Comparison of ENCODE assay signal across 32 mouse cellular contexts in genomic region chr2:32769327-32770085, GRCm38 (mm10). TPM values are rescaled to one million over a fixed set of nuclear protein-coding genes. Genes with fewer than 3 reads are reported as not detected.
A peak's percentile ranks its signal among the peaks of the same experiment; 100 is the strongest.
DNase-seq lines count a peak whose midpoint lies in the region; ATAC-seq and TF ChIP-seq lines count a peak whose summit lies in the region.
"Had no signal": no experiment of that assay in that cellular context is flagged by ENCODE, and none has a peak within 500 bp of the region (broad histone marks: within the 10 kb centered on the region; RNA-seq: fewer than 3 reads in every experiment).

No protein-coding gene starts in this region.

- no peak for ATAC-seq in forebrain, postnatal 0 days
- no peak for ATAC-seq in liver, embryonic 12.5 days
- no peak for ATAC-seq in liver, postnatal 0 days
- ATAC-seq: forebrain, embryonic 14.5 days; inflammation-experienced regulatory T-cells, adult 6 months had no signal

- WGBS in forebrain, embryonic 10.5 days, result 71% methylated on average over 5 of the region's 5 CpGs
- WGBS in forebrain, postnatal 0 days, result 62% methylated on average over 5 of the region's 5 CpGs
- 79% methylated on average over 5 of the region's 5 CpGs for WGBS in liver, embryonic 12.5 days (ENCODE audit: insufficient replicate concordance)
- 84% methylated on average over 5 of the region's 5 CpGs for WGBS in liver, postnatal 0 days (ENCODE audit: insufficient replicate concordance)
- WGBS in limb, embryonic 10.5 days, result 89% methylated on average over 5 of the region's 5 CpGs

- TF ChIP-seq EP300 in liver, postnatal 0 days (IDR thresholded peaks at IDR 0.05; ENCODE audit: low read depth), result no peak

- peak; percentile 82 to 84 for DNase-seq in cerebellum, postnatal 10 days
- DNase-seq in cerebellum, adult 9-11 months, result no peak
- DNase-seq in forebrain, embryonic 10.5 days (ENCODE audit: extremely low spot score, low spot score), result no peak
- DNase-seq in forebrain, postnatal 0 days, result no peak
- DNase-seq in liver, postnatal 0 days, result no peak
- DNase-seq in NIH3T3 (ENCODE audit: low read depth), result peak; percentile 27
- DNase-seq in limb, embryonic 10.5 days (ENCODE audit: low spot score), result no peak
- DNase-seq: adrenal gland, postnatal 10 days; gastrocnemius, postnatal 25 days; heart, adult 11 months; layer of hippocampus, adult 9-11 months; right cerebral cortex, postnatal 25 days; spleen, adult 18-20 months; thymus, adult 18-20 months had no signal

- H3K4me1 ChIP-seq in forebrain, embryonic 10.5 days, result peaks cover 41% of the 10 kb centered on the region
- no peaks in the 10 kb centered on the region for H3K4me1 ChIP-seq in forebrain, postnatal 0 days (ENCODE audit: insufficient read depth)
- peaks cover 56% of the 10 kb centered on the region for H3K4me1 ChIP-seq in liver, embryonic 12.5 days
- H3K4me1 ChIP-seq in liver, postnatal 0 days (ENCODE audit: insufficient read depth), result peaks cover 5% of the 10 kb centered on the region
- H3K4me1 ChIP-seq in limb, embryonic 10.5 days, result peaks cover 16% of the 10 kb centered on the region

- TF ChIP-seq CTCF in forebrain, postnatal 0 days (IDR thresholded peaks at IDR 0.05; ENCODE audit: low read depth), result no peak
- TF ChIP-seq CTCF in liver, postnatal 0 days (IDR thresholded peaks at IDR 0.05; ENCODE audit: low read depth), result no peak

- H3K36me3 ChIP-seq in forebrain, embryonic 10.5 days (replicated peaks), result no peaks in the 10 kb centered on the region
- no peaks in the 10 kb centered on the region for H3K36me3 ChIP-seq in forebrain, postnatal 0 days (ENCODE audit: insufficient read depth)
- H3K36me3 ChIP-seq in liver, embryonic 12.5 days, result 0 out of 2 replicates have a peak, but pooled peaks cover 2% of the 10 kb centered on the region
- no peaks in the 10 kb centered on the region for H3K36me3 ChIP-seq in liver, postnatal 0 days (replicated peaks; ENCODE audit: insufficient read depth, low read length)
- H3K36me3 ChIP-seq in limb, embryonic 10.5 days, result no peaks in the 10 kb centered on the region
- H3K36me3 ChIP-seq: heart, embryonic 10.5 days; heart, embryonic 15.5 days; hindbrain, embryonic 13.5 days; limb, embryonic 13.5 days; liver, embryonic 15.5 days; lung, embryonic 15.5 days had no signal

- H3K27ac ChIP-seq in forebrain, embryonic 10.5 days, result peak overlapping the region; percentile 40; the same call in 1 of the 2 replicates
- H3K27ac ChIP-seq in forebrain, postnatal 0 days (ENCODE audit: low read depth, low read length), result no peak overlapping the region
- peak overlapping the region; percentile 73; the same call in 1 of the 2 replicates for H3K27ac ChIP-seq in liver, embryonic 12.5 days
- no peak overlapping the region for H3K27ac ChIP-seq in liver, postnatal 0 days (ENCODE audit: low read depth)
- H3K27ac ChIP-seq in limb, embryonic 10.5 days, result no peak overlapping the region
- H3K27ac ChIP-seq: heart, embryonic 10.5 days; heart, embryonic 15.5 days; hindbrain, embryonic 13.5 days; limb, embryonic 13.5 days; liver, embryonic 15.5 days; lung, embryonic 15.5 days had no signal

- no peaks in the 10 kb centered on the region for H3K9me3 ChIP-seq in forebrain, embryonic 10.5 days
- no peaks in the 10 kb centered on the region for H3K9me3 ChIP-seq in forebrain, postnatal 0 days (ENCODE audit: low read length)
- no peaks in the 10 kb centered on the region for H3K9me3 ChIP-seq in liver, embryonic 12.5 days (replicated peaks)
- no peaks in the 10 kb centered on the region for H3K9me3 ChIP-seq in liver, postnatal 0 days (ENCODE audit: low read length)
- H3K9me3 ChIP-seq in limb, embryonic 10.5 days (replicated peaks), result no peaks in the 10 kb centered on the region
- H3K9me3 ChIP-seq: heart, embryonic 10.5 days; heart, embryonic 15.5 days; hindbrain, embryonic 13.5 days; limb, embryonic 13.5 days; liver, embryonic 15.5 days; lung, embryonic 15.5 days had no signal

- no peak overlapping the region for H3K4me3 ChIP-seq in forebrain, embryonic 10.5 days
- H3K4me3 ChIP-seq in forebrain, postnatal 0 days (ENCODE audit: low read depth, low read length), result no peak overlapping the region
- no peak overlapping the region for H3K4me3 ChIP-seq in liver, embryonic 12.5 days
- H3K4me3 ChIP-seq in liver, postnatal 0 days (ENCODE audit: low read depth, low read length), result no peak overlapping the region
- H3K4me3 ChIP-seq in limb, embryonic 10.5 days, result no peak overlapping the region
- H3K4me3 ChIP-seq: heart, embryonic 10.5 days; heart, embryonic 15.5 days; hindbrain, embryonic 13.5 days; limb, embryonic 13.5 days; liver, embryonic 15.5 days; lung, embryonic 15.5 days had no signal

- no peak overlapping the region for H3K9ac ChIP-seq in forebrain, postnatal 0 days
- no peak overlapping the region for H3K9ac ChIP-seq in liver, embryonic 12.5 days
- H3K9ac ChIP-seq in liver, postnatal 0 days (replicated peaks), result no peak overlapping the region
- H3K9ac ChIP-seq: heart, embryonic 15.5 days; hindbrain, embryonic 13.5 days; limb, embryonic 13.5 days; liver, embryonic 15.5 days; lung, embryonic 15.5 days had no signal

- H3K27me3 ChIP-seq in forebrain, embryonic 10.5 days (ENCODE audit: poor library complexity, severe bottlenecking), result no peaks in the 10 kb centered on the region
- H3K27me3 ChIP-seq in forebrain, postnatal 0 days (ENCODE audit: insufficient read depth, low read length), result no peaks in the 10 kb centered on the region
- no peaks in the 10 kb centered on the region; the same call in 1 of the 2 replicates for H3K27me3 ChIP-seq in liver, embryonic 12.5 days (replicated peaks)
- H3K27me3 ChIP-seq in liver, postnatal 0 days (ENCODE audit: insufficient read depth, low read length), result no peaks in the 10 kb centered on the region
- H3K27me3 ChIP-seq in limb, embryonic 10.5 days (ENCODE audit: low read depth, poor library complexity, severe bottlenecking), result no peaks in the 10 kb centered on the region
- H3K27me3 ChIP-seq: heart, embryonic 15.5 days; hindbrain, embryonic 13.5 days; limb, embryonic 13.5 days; lung, embryonic 15.5 days had no signal

- no peak overlapping the region for H3K4me2 ChIP-seq in forebrain, postnatal 0 days (ENCODE audit: low read depth)
- H3K4me2 ChIP-seq in liver, embryonic 12.5 days, result peak overlapping the region; percentile 40; the same call in 1 of the 2 replicates
- no peak overlapping the region for H3K4me2 ChIP-seq in liver, postnatal 0 days (ENCODE audit: low read depth, low read length)
- H3K4me2 ChIP-seq: heart, embryonic 15.5 days; hindbrain, embryonic 13.5 days; limb, embryonic 13.5 days; lung, embryonic 15.5 days had no signal

RNA-seq across cellular contexts. Expression of gene Ttc16, which starts 5.9 kb away (rescaled TPM):
- polyA plus RNA-seq in forebrain, embryonic 10.5 days (2016; fragmentation: Nextera tagmentation; extraction: Ambion mirVana), result 0.32 and 0.36 TPM in 2 replicates
- 1.00 and 1.8 TPM in 2 replicates for total RNA-seq in forebrain, postnatal 0 days (2014; rRNA removed)
- 0.68 and 1.2 TPM in 2 replicates for polyA plus RNA-seq in forebrain, postnatal 0 days (2015; fragmentation: Nextera tagmentation; extraction: Ambion mirVana)
- polyA plus RNA-seq in liver, embryonic 12.5 days (2016; fragmentation: Nextera tagmentation; extraction: Ambion mirVana), result 0.12 and 0.26 TPM in 2 replicates
- 0.08 TPM in 1 of 2 replicates, not detected in the other for polyA plus RNA-seq in liver, postnatal 0 days (2015; fragmentation: Nextera tagmentation; extraction: Ambion mirVana)
- polyA plus RNA-seq in limb, embryonic 10.5 days (2016; fragmentation: Nextera tagmentation; extraction: Ambion mirVana), result 0.23 and 0.38 TPM in 2 replicates
- total RNA-seq: gastrocnemius, postnatal 25 days had no signal
- polyA plus RNA-seq: kidney, embryonic 14.5 days; liver, embryonic 15.5 days had no signal

RNA-seq across cellular contexts. Expression of gene Ptrh1, which starts 6.1 kb away (rescaled TPM):
- 4.4 and 5.1 TPM in 2 replicates for polyA plus RNA-seq in forebrain, embryonic 10.5 days (2016; fragmentation: Nextera tagmentation; extraction: Ambion mirVana)
- 2.4 and 5.5 TPM in 2 replicates for total RNA-seq in forebrain, postnatal 0 days (2014; rRNA removed)
- polyA plus RNA-seq in forebrain, postnatal 0 days (2015; fragmentation: Nextera tagmentation; extraction: Ambion mirVana), result 4.0 and 4.8 TPM in 2 replicates
- 3.3 and 3.5 TPM in 2 replicates for polyA plus RNA-seq in liver, embryonic 12.5 days (2016; fragmentation: Nextera tagmentation; extraction: Ambion mirVana)
- 1.1 TPM in 2 replicates for polyA plus RNA-seq in liver, postnatal 0 days (2015; fragmentation: Nextera tagmentation; extraction: Ambion mirVana)
- 5.3 and 5.6 TPM in 2 replicates for polyA plus RNA-seq in limb, embryonic 10.5 days (2016; fragmentation: Nextera tagmentation; extraction: Ambion mirVana)
- total RNA-seq: neutrophil, adult 5-6 weeks had no signal

RNA-seq across cellular contexts. Expression of gene Tor2a, which starts 12.5 kb away (rescaled TPM):
- polyA plus RNA-seq in forebrain, embryonic 10.5 days (2016; fragmentation: Nextera tagmentation; extraction: Ambion mirVana), result 54.0 and 54.9 TPM in 2 replicates
- 51.4 and 54.3 TPM in 2 replicates for total RNA-seq in forebrain, postnatal 0 days (2014; rRNA removed)
- 40.7 and 44.8 TPM in 2 replicates for polyA plus RNA-seq in forebrain, postnatal 0 days (2015; fragmentation: Nextera tagmentation; extraction: Ambion mirVana)
- polyA plus RNA-seq in liver, embryonic 12.5 days (2016; fragmentation: Nextera tagmentation; extraction: Ambion mirVana), result 35.9 and 36.6 TPM in 2 replicates
- polyA plus RNA-seq in liver, postnatal 0 days (2015; fragmentation: Nextera tagmentation; extraction: Ambion mirVana), result 34.6 and 34.7 TPM in 2 replicates
- 52.9 and 61.1 TPM in 2 replicates for polyA plus RNA-seq in limb, embryonic 10.5 days (2016; fragmentation: Nextera tagmentation; extraction: Ambion mirVana)

RNA-seq across cellular contexts. Expression of gene Cfap157, which starts 14.7 kb away (rescaled TPM):
- 1.1 and 1.2 TPM in 2 replicates for polyA plus RNA-seq in forebrain, embryonic 10.5 days (2016; fragmentation: Nextera tagmentation; extraction: Ambion mirVana)
- total RNA-seq in forebrain, postnatal 0 days (2014; rRNA removed), result 1.0 and 1.2 TPM in 2 replicates
- 0.94 and 2.8 TPM in 2 replicates for polyA plus RNA-seq in forebrain, postnatal 0 days (2015; fragmentation: Nextera tagmentation; extraction: Ambion mirVana)
- polyA plus RNA-seq in liver, embryonic 12.5 days (2016; fragmentation: Nextera tagmentation; extraction: Ambion mirVana), result 0.44 and 0.54 TPM in 2 replicates
- polyA plus RNA-seq in liver, postnatal 0 days (2015; fragmentation: Nextera tagmentation; extraction: Ambion mirVana), result 0.25 TPM in 1 of 2 replicates, not detected in the other
- 0.26 and 1.3 TPM in 2 replicates for polyA plus RNA-seq in limb, embryonic 10.5 days (2016; fragmentation: Nextera tagmentation; extraction: Ambion mirVana)
- total RNA-seq: adrenal gland, postnatal 10 days; CH12.LX; ES-E14; gastrocnemius, adult 18-20 months; gastrocnemius, postnatal 25 days; heart, postnatal 25 days; left cerebral cortex, postnatal 10 days; neutrophil, adult 5-6 weeks had no signal
- polyA plus RNA-seq: liver, embryonic 15.5 days; neural tube, embryonic 11.5 days had no signal

RNA-seq across cellular contexts. Expression of gene 6330409D20Rik, which starts 28.7 kb away (rescaled TPM):
- 0.69 and 1.2 TPM in 2 replicates for polyA plus RNA-seq in forebrain, embryonic 10.5 days (2016; fragmentation: Nextera tagmentation; extraction: Ambion mirVana)
- total RNA-seq in forebrain, postnatal 0 days (2014; rRNA removed), result 2.1 and 4.3 TPM in 2 replicates
- 2.2 and 2.9 TPM in 2 replicates for polyA plus RNA-seq in forebrain, postnatal 0 days (2015; fragmentation: Nextera tagmentation; extraction: Ambion mirVana)
- polyA plus RNA-seq in liver, embryonic 12.5 days (2016; fragmentation: Nextera tagmentation; extraction: Ambion mirVana), result not detected in 2 replicates
- polyA plus RNA-seq in liver, postnatal 0 days (2015; fragmentation: Nextera tagmentation; extraction: Ambion mirVana), result not detected in 2 replicates
- polyA plus RNA-seq in limb, embryonic 10.5 days (2016; fragmentation: Nextera tagmentation; extraction: Ambion mirVana), result 0.14 TPM in 1 of 2 replicates, not detected in the other
- total RNA-seq: CH12.LX; ES-E14; gastrocnemius, adult 18-20 months; gastrocnemius, postnatal 25 days; heart, postnatal 25 days; neutrophil, adult 5-6 weeks had no signal
- polyA plus RNA-seq: C2C12; kidney, embryonic 14.5 days; liver, embryonic 15.5 days had no signal

Comparison
In these comparisons a context has a peak if more than half of its experiments do, and no peak if none do; other contexts are left out.
1. DNase-seq: peak in cerebellum, postnatal 10 days (2 of 2) and NIH3T3 (single experiment); none in cerebellum, adult 9-11 months (single experiment), forebrain, embryonic 10.5 days (single experiment), forebrain, postnatal 0 days (single experiment), liver, postnatal 0 days (single experiment) and limb, embryonic 10.5 days (single experiment).
2. H3K27ac ChIP-seq: peak in forebrain, embryonic 10.5 days (single experiment) and liver, embryonic 12.5 days (single experiment); none in forebrain, postnatal 0 days (single experiment), liver, postnatal 0 days (single experiment) and limb, embryonic 10.5 days (single experiment).